Comparison of ENCODE assay signal across 13 mouse cellular contexts in genomic region chr2:148622216-148622615, GRCm38 (mm10). TPM values are rescaled to one million over a fixed set of nuclear protein-coding genes. Genes with fewer than 3 reads are reported as not detected.
A peak's percentile ranks its signal among the peaks of the same experiment; 100 is the strongest.
DNase-seq lines count a peak whose midpoint lies in the region; ATAC-seq and TF ChIP-seq lines count a peak whose summit lies in the region.
"Had no signal": no experiment of that assay in that cellular context is flagged by ENCODE, and none has a peak within 500 bp of the region (broad histone marks: within the 10 kb centered on the region; RNA-seq: fewer than 3 reads in every experiment).

No protein-coding gene starts in this region.

- no peaks in the 10 kb centered on the region for H3K4me1 ChIP-seq in kidney, embryonic 14.5 days (ENCODE audit: control insufficient read depth, insufficient read depth, low read length)
- no peaks in the 10 kb centered on the region for H3K4me1 ChIP-seq in midbrain, postnatal 0 days (ENCODE audit: insufficient read depth, low read length)
- H3K4me1 ChIP-seq: embryonic facial prominence, embryonic 12.5 days; liver, embryonic 13.5 days; neural tube, embryonic 15.5 days had no signal

- no peak overlapping the region for H3K4me3 ChIP-seq in kidney, embryonic 14.5 days (ENCODE audit: low read length)
- H3K4me3 ChIP-seq in midbrain, postnatal 0 days (ENCODE audit: low read depth, low read length): no peak overlapping the region
- H3K4me3 ChIP-seq: embryonic facial prominence, embryonic 12.5 days; left cerebral cortex, adult 2 months; liver, embryonic 13.5 days; neural tube, embryonic 15.5 days had no signal

- WGBS in kidney, embryonic 14.5 days: 74% methylated on average over 3 of the region's 3 CpGs
- 68% methylated on average over 3 of the region's 3 CpGs for WGBS in midbrain, postnatal 0 days

- TF ChIP-seq CTCF in midbrain, postnatal 0 days (IDR thresholded peaks at IDR 0.05): no peak

- no peaks in the 10 kb centered on the region for H3K9me3 ChIP-seq in kidney, embryonic 14.5 days (ENCODE audit: control insufficient read depth, low read length)
- no peaks in the 10 kb centered on the region for H3K9me3 ChIP-seq in midbrain, postnatal 0 days (ENCODE audit: low read length)
- H3K9me3 ChIP-seq: embryonic facial prominence, embryonic 12.5 days; liver, embryonic 13.5 days; neural tube, embryonic 15.5 days had no signal

- ATAC-seq in kidney, embryonic 14.5 days (ENCODE audit: low FRiP score, low TSS enrichment): no peak
- ATAC-seq in midbrain, postnatal 0 days (ENCODE audit: low FRiP score): no peak

- no peak overlapping the region for H3K4me2 ChIP-seq in kidney, embryonic 14.5 days (replicated peaks; ENCODE audit: low read depth, low read length)
- no peak overlapping the region for H3K4me2 ChIP-seq in midbrain, postnatal 0 days (ENCODE audit: low read depth, low read length, poor library complexity, severe bottlenecking)
- H3K4me2 ChIP-seq: embryonic facial prominence, embryonic 12.5 days; liver, embryonic 13.5 days; midbrain, embryonic 11.5 days; neural tube, embryonic 15.5 days had no signal

- no peak overlapping the region for H3K27ac ChIP-seq in kidney, embryonic 14.5 days (ENCODE audit: low read depth, low read length)
- no peak overlapping the region for H3K27ac ChIP-seq in midbrain, postnatal 0 days (ENCODE audit: low read depth, low read length)
- H3K27ac ChIP-seq: embryonic facial prominence, embryonic 12.5 days; left cerebral cortex, adult 2 months; liver, embryonic 13.5 days; neural tube, embryonic 15.5 days had no signal

- DNase-seq in kidney, adult 18-20 months: peak; percentile 14
- peak; percentile 93 for DNase-seq in NIH3T3 (ENCODE audit: low read depth)
- DNase-seq in gastrocnemius, postnatal 10 days: peak; percentile 28
- peak; percentile 20 to 24 for DNase-seq in kidney, adult 8-10 months
- no peak for DNase-seq in testis, postnatal 14 days (ENCODE audit: low spot score)
- DNase-seq in spleen, postnatal 10 days (ENCODE audit: low spot score in 2 of 2): no peak
- no peak for DNase-seq in midbrain, postnatal 0 days (ENCODE audit: low spot score)
- DNase-seq: liver, embryonic 13.5 days had no signal

- H3K27me3 ChIP-seq in kidney, embryonic 14.5 days (ENCODE audit: control insufficient read depth, insufficient read depth, low read length): no peaks in the 10 kb centered on the region
- H3K27me3 ChIP-seq in midbrain, postnatal 0 days (ENCODE audit: insufficient read depth, low read length): no peaks in the 10 kb centered on the region
- H3K27me3 ChIP-seq: embryonic facial prominence, embryonic 12.5 days; liver, embryonic 13.5 days; neural tube, embryonic 15.5 days had no signal

- no peak overlapping the region for H3K9ac ChIP-seq in kidney, embryonic 14.5 days (ENCODE audit: low read depth, low read length)
- H3K9ac ChIP-seq in midbrain, postnatal 0 days (replicated peaks; ENCODE audit: low read length, poor library complexity, severe bottlenecking): no peak overlapping the region
- H3K9ac ChIP-seq: embryonic facial prominence, embryonic 12.5 days; liver, embryonic 13.5 days; neural tube, embryonic 15.5 days had no signal

- no peaks in the 10 kb centered on the region for H3K36me3 ChIP-seq in kidney, embryonic 14.5 days (ENCODE audit: control insufficient read depth, insufficient read depth, low read length)
- no peaks in the 10 kb centered on the region for H3K36me3 ChIP-seq in midbrain, postnatal 0 days (ENCODE audit: insufficient read depth, low read length)
- H3K36me3 ChIP-seq: embryonic facial prominence, embryonic 12.5 days; liver, embryonic 13.5 days; neural tube, embryonic 15.5 days had no signal

RNA-seq across cellular contexts. Expression of gene Nxt1, which starts 50.2 kb away (rescaled TPM):
- 109 and 136 TPM in 2 replicates for polyA plus RNA-seq in kidney, embryonic 14.5 days (2014; fragmentation: Nextera tagmentation; extraction: Ambion mirVana)
- 10 to 100 TPM in 1 of 2 experiments, 1 to 10 TPM in 1; 7.3 to 11.6 TPM for total RNA-seq in gastrocnemius, postnatal 10 days (2021)
- 23.8 and 24.9 TPM in 2 replicates for total RNA-seq in midbrain, postnatal 0 days (2014; rRNA removed)
- polyA plus RNA-seq in midbrain, postnatal 0 days (2015; fragmentation: Nextera tagmentation; extraction: Ambion mirVana): 22.7 and 26.0 TPM in 2 replicates

RNA-seq across cellular contexts. Expression of gene Gzf1, which starts 58.6 kb away (rescaled TPM):
- 13.8 and 25.9 TPM in 2 replicates for polyA plus RNA-seq in kidney, embryonic 14.5 days (2014; fragmentation: Nextera tagmentation; extraction: Ambion mirVana)
- total RNA-seq in gastrocnemius, postnatal 10 days (2021): 10 to 100 TPM; 13.0 to 13.6 TPM
- total RNA-seq in midbrain, postnatal 0 days (2014; rRNA removed): 16.7 and 22.7 TPM in 2 replicates
- polyA plus RNA-seq in midbrain, postnatal 0 days (2015; fragmentation: Nextera tagmentation; extraction: Ambion mirVana): 14.1 and 14.4 TPM in 2 replicates

Comparison
In these comparisons a context has a peak if more than half of its experiments do, and no peak if none do; other contexts are left out.
1. DNase-seq: peak in kidney, adult 18-20 months (single experiment), NIH3T3 (single experiment), gastrocnemius, postnatal 10 days (single experiment) and kidney, adult 8-10 months (2 of 2); none in testis, postnatal 14 days (single experiment), spleen, postnatal 10 days (0 of 2) and midbrain, postnatal 0 days (single experiment).